Comparison of ENCODE assay signal across 21 mouse cellular contexts in the genomic region with DNA sequence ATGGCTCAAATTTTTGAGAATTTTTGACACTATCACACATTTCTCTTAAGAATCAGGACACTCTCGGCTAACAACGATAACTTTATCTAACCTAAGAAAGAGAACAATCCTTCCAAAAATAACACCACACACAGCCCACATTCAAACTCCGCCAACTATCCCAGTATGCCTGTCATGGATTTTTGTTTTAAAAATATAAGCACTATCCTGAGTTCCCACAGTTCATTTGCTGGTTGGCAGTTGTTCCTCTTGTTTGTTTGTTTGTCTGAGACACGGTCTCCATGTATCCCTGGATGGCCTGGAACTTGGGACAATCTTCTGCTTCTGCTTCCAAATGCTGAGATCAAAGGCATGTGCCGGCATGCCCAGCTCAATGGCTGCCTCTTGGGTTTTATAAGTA. TPM values are rescaled to one million over a fixed set of nuclear protein-coding genes. Genes with fewer than 3 reads are reported as not detected.
DNase-seq lines count a peak whose midpoint lies in the region; ATAC-seq and TF ChIP-seq lines count a peak whose summit lies in the region.
"Had no signal": no experiment of that assay in that cellular context is flagged by ENCODE, and none has a peak within 500 bp of the region (broad histone marks: within the 10 kb centered on the region; RNA-seq: fewer than 3 reads in every experiment).

No protein-coding gene starts in this region.

- no peak for DNase-seq in frontal cortex, postnatal 25 days (ENCODE audit: low spot score in 2 of 2)
- no peak for DNase-seq in left cerebral cortex, adult 2 months (ENCODE audit: extremely low spot score in 1 of 2, low spot score in 2 of 2)
- DNase-seq in left cerebral cortex, adult 8-10 months (ENCODE audit: low spot score in 2 of 2) = no peak
- no peak for DNase-seq in B cell, adult 2 months
- DNase-seq: adrenal gland, adult 8-10 months; adrenal gland, postnatal 14 days; adrenal gland, postnatal 36 days; cerebellum, adult 11 months; cerebellum, adult 18-20 months; cerebellum, adult 8-10 months; cerebellum, adult 9-11 months; cerebellum, postnatal 14 days; embryo, embryonic 11 days had no signal

- no peak for TF ChIP-seq CTCF in left cerebral cortex, adult 2 months (IDR thresholded peaks at IDR 0.05)

- peak; percentile 54 for ATAC-seq in frontal cortex, adult (ENCODE audit: low TSS enrichment)
- ATAC-seq: forebrain, embryonic 14.5 days; forebrain, embryonic 16.5 days had no signal

- intact Hi-C loops in left cerebral cortex, adult 2 months (cut with DNase I) = no loop called here

- no peak overlapping the region for H3K4me3 ChIP-seq in left cerebral cortex, adult 2 months
- H3K4me3 ChIP-seq: embryonic facial prominence, embryonic 13.5 days; embryonic facial prominence, embryonic 15.5 days; erythroblast, embryonic 14.5 days; forebrain, embryonic 10.5 days; forebrain, embryonic 12.5 days had no signal

- H3K27ac ChIP-seq in left cerebral cortex, adult 2 months = peak overlapping the region; percentile 44; the same call in 1 of the 2 replicates
- H3K27ac ChIP-seq: embryonic facial prominence, embryonic 13.5 days; embryonic facial prominence, embryonic 15.5 days; forebrain, embryonic 10.5 days; forebrain, embryonic 12.5 days had no signal

RNA-seq across cellular contexts. Expression of gene Rad18, which starts 45.3 kb away (rescaled TPM):
- total RNA-seq in left cerebral cortex, adult 2 months (2021) = 1 to 10 TPM; 7.2 TPM
- total RNA-seq in left cerebral cortex, adult 8-10 months (2022) = 1 to 10 TPM; 7.8 to 9.8 (median 8.4) TPM
